Mouse (Mus musculus) thymus, adult 2 months (tissue): ENCODE measurements at regions not wholly inside any gene's neighbourhood (a gene's known extent, or its start where the extent isn't known, plus 50 kb on each side); places are given as distances from the start of the nearest gene placed in this dataset.

ENCODE experiments used
- DNase-seq: peaks from one replicate; pipeline ENCODE4 v3.0.0; 2021
- H3K27ac ChIP-seq: fragments of 200-500 bp; 2 replicates; pipeline ENCODE4 v1.5.1; 2012; ENCODE audit warnings: low read length, control low read depth; ENCODE audit not compliant: control insufficient read depth, insufficient read depth
- H3K27me3 ChIP-seq: fragments of 200-500 bp; 2 replicates; pipeline ENCODE4 v1.6.1; 2012; ENCODE audit warnings: mild to moderate bottlenecking, low read length, moderate library complexity, mixed read lengths; ENCODE audit not compliant: control insufficient read depth, insufficient read depth
- H3K36me3 ChIP-seq: fragments of 200-500 bp; 2 replicates; pipeline ENCODE4 v1.6.1; 2012; ENCODE audit warnings: mild to moderate bottlenecking, low read length, moderate library complexity; ENCODE audit not compliant: control insufficient read depth, insufficient read depth
- H3K4me1 ChIP-seq: fragments of 200-500 bp; replicated peaks from 2 replicates; pipeline ENCODE4 v1.6.1; 2012; ENCODE audit warnings: low read length; ENCODE audit not compliant: control insufficient read depth, insufficient read depth
- H3K4me3 ChIP-seq: fragments of 200-500 bp; 2 replicates; pipeline ENCODE4 v1.5.1; 2012; ENCODE audit warnings: mild to moderate bottlenecking, low read length, control low read depth, moderate library complexity; ENCODE audit not compliant: control insufficient read depth, insufficient read depth
- CTCF ChIP-seq: fragments of 200-500 bp; IDR thresholded peaks from 2 replicates; pipeline ENCODE4 v1.5.1; 2012; ENCODE audit warnings: mild to moderate bottlenecking, control low read depth, low read length, moderate library complexity, borderline replicate concordance; ENCODE audit not compliant: control insufficient read depth, poor library complexity, insufficient read depth; ENCODE audit errors: extremely low read depth
- POLR2A ChIP-seq: fragments of 200-500 bp; IDR thresholded peaks from 2 replicates; pipeline ENCODE4 v1.6.1; 2012; ENCODE audit warnings: mild to moderate bottlenecking, low read length, control low read depth, moderate library complexity; ENCODE audit not compliant: control insufficient read depth, poor library complexity, insufficient read depth; ENCODE audit errors: extremely low read depth
- WGBS: fragments of 180-500 bp; shearing (Covaris S2); methylation state at CpG from one replicate; pipeline ENCODE4 v1.1.7; 2018; 5-methylcytosine and 5-hydroxymethylcytosine counted together

GRCm38 (mm10) chr10:120576148-120576547 lies 99.9 kb upstream of the Hmga2 start:
- WGBS = 90% methylated on average over 4 of the region's 4 CpGs
- Histone ChIP-seq H3K27me3 (no peaks in the 10 kb centered on the region), H3K27ac (no peak overlapping the region), H3K4me3 (no peak overlapping the region), H3K4me1 (no peaks in the 10 kb centered on the region), H3K36me3 (no peaks in the 10 kb centered on the region)
- DNase-seq = no peak
- no peak for TF ChIP-seq CTCF
- no peak for TF ChIP-seq POLR2A

- Histone ChIP-seq H3K27me3 (no peaks in the 10 kb centered on the region), H3K27ac (no peak overlapping the region), H3K4me1 (no peaks in the 10 kb centered on the region), H3K4me3 (no peak overlapping the region), H3K36me3 (no peaks in the 10 kb centered on the region)
- DNase-seq = no peak
- WGBS = 60% methylated on average over 6 of the region's 6 CpGs
- TF ChIP-seq POLR2A (no peak), CTCF (no peak)
Observed at GRCm38 (mm10) chr10:120571340-120571739, 95.1 kb upstream of the Hmga2 start.

- WGBS = 97% methylated on average over 4 of the region's 4 CpGs
- H3K27ac ChIP-seq = no peak overlapping the region
- no peaks in the 10 kb centered on the region for H3K27me3 ChIP-seq
- H3K36me3 ChIP-seq = no peaks in the 10 kb centered on the region
- DNase-seq = no peak
- TF ChIP-seq POLR2A (no peak), CTCF (no peak)
- no peaks in the 10 kb centered on the region for H3K4me1 ChIP-seq
- H3K4me3 ChIP-seq = no peak overlapping the region
Observed at GRCm38 (mm10) chr10:120565992-120566391, 89.7 kb upstream of the Hmga2 start.

- 91% methylated on average over 14 of the region's 14 CpGs for WGBS
- no peaks in the 10 kb centered on the region for H3K27me3 ChIP-seq
- no peak overlapping the region for H3K27ac ChIP-seq
- no peak for DNase-seq
- no peaks in the 10 kb centered on the region for H3K4me1 ChIP-seq
- TF ChIP-seq CTCF (no peak), POLR2A (no peak)
- H3K4me3 ChIP-seq = no peak overlapping the region
- H3K36me3 ChIP-seq = no peaks in the 10 kb centered on the region
Observed at GRCm38 (mm10) chr10:120564859-120565258, 88.6 kb upstream of the Hmga2 start.

- no peaks in the 10 kb centered on the region for H3K27me3 ChIP-seq
- 66% methylated on average over 10 of the region's 10 CpGs for WGBS
- H3K36me3 ChIP-seq = no peaks in the 10 kb centered on the region
- no peak for TF ChIP-seq POLR2A
- no peak for TF ChIP-seq CTCF
- H3K27ac ChIP-seq = no peak overlapping the region
- no peak for DNase-seq
- no peak overlapping the region for H3K4me3 ChIP-seq
- H3K4me1 ChIP-seq = no peaks in the 10 kb centered on the region
Observed at GRCm38 (mm10) chr10:120563926-120564325, 87.7 kb upstream of the Hmga2 start.

GRCm38 (mm10) chr10:120561821-120562220 lies 85.6 kb upstream of the Hmga2 start:
- H3K27ac ChIP-seq = no peak overlapping the region
- no peak for DNase-seq
- no peak overlapping the region for H3K4me3 ChIP-seq
- no peaks in the 10 kb centered on the region for H3K4me1 ChIP-seq
- no peaks in the 10 kb centered on the region for H3K27me3 ChIP-seq
- no peaks in the 10 kb centered on the region for H3K36me3 ChIP-seq
- no peak for TF ChIP-seq POLR2A
- TF ChIP-seq CTCF = no peak
- 97% methylated on average over 5 of the region's 5 CpGs for WGBS

GRCm38 (mm10) chr10:120557850-120558447 lies 81.7 kb upstream of the Hmga2 start:
- 75% methylated on average over 10 of the region's 10 CpGs for WGBS
- no peak for DNase-seq
- peaks cover 4% of the 10 kb centered on the region for H3K4me1 ChIP-seq
- H3K4me3 ChIP-seq = no peak overlapping the region
- H3K27me3 ChIP-seq = no peaks in the 10 kb centered on the region; the same call in 1 of the 2 replicates
- H3K27ac ChIP-seq = no peak overlapping the region
- H3K36me3 ChIP-seq = no peaks in the 10 kb centered on the region
- no peak for TF ChIP-seq CTCF
- TF ChIP-seq POLR2A = no peak

- H3K4me1 ChIP-seq = peaks cover 11% of the 10 kb centered on the region
- H3K36me3 ChIP-seq = no peaks in the 10 kb centered on the region
- WGBS = 43% methylated on average over 9 of the region's 9 CpGs
- DNase-seq = no peak
- no peak overlapping the region for H3K4me3 ChIP-seq
- no peak for TF ChIP-seq CTCF
- no peak for TF ChIP-seq POLR2A
- no peaks in the 10 kb centered on the region; the same call in 1 of the 2 replicates for H3K27me3 ChIP-seq
- H3K27ac ChIP-seq = no peak overlapping the region
Observed at GRCm38 (mm10) chr10:120556116-120556515, 79.8 kb upstream of the Hmga2 start.
